Comparison of ENCODE assay signal across 12 mouse cellular contexts in the genomic region with DNA sequence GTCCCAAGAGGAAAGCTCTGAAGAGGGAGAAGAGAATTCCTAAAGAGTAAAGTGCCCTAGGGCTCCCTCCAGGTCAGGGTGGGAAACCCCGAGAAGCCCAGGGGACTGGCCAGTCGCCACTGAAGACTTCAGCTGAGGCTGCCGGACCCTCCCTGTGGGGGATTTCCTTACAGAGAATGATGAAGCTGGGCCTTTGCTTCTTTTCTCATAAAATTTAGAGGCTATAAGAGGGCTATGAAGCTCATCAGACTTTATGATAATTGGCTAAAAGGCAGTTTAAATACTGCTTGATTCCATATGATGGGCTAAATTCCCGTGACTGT.
DNase-seq lines count a peak whose midpoint lies in the region; ATAC-seq lines count a peak whose summit lies in the region.
"Had no signal": no experiment of that assay in that cellular context is flagged by ENCODE, and none has a peak within 500 bp of the region (broad histone marks: within the 10 kb centered on the region; RNA-seq: fewer than 3 reads in every experiment).

No protein-coding gene starts in this region.

- H3K27me3 ChIP-seq in heart, embryonic 11.5 days (ENCODE audit: control insufficient read depth, insufficient read depth, low read length), result no peaks in the 10 kb centered on the region
- no peaks in the 10 kb centered on the region for H3K27me3 ChIP-seq in lung, embryonic 16.5 days (ENCODE audit: control insufficient read depth, insufficient read depth, low read depth, low read length)
- H3K27me3 ChIP-seq in hindbrain, embryonic 16.5 days (replicated peaks; ENCODE audit: control insufficient read depth, insufficient read depth, low read length), result no peaks in the 10 kb centered on the region
- no peaks in the 10 kb centered on the region for H3K27me3 ChIP-seq in stomach, embryonic 15.5 days (replicated peaks)

- no peak overlapping the region for H3K27ac ChIP-seq in heart, embryonic 11.5 days (ENCODE audit: low read depth, low read length)
- peak overlapping the region; percentile 24; the same call in 1 of the 2 replicates for H3K27ac ChIP-seq in lung, embryonic 16.5 days (ENCODE audit: low read length)
- 0 out of 2 replicates have a peak overlapping the region, but pooled peaks have one; percentile 7 for H3K27ac ChIP-seq in hindbrain, embryonic 16.5 days (ENCODE audit: low read depth, low read length)
- H3K27ac ChIP-seq in stomach, embryonic 15.5 days, result 0 out of 2 replicates have a peak overlapping the region, but pooled peaks have one; percentile 35
- H3K27ac ChIP-seq: layer of hippocampus, adult 2 months had no signal

- peaks cover 5% of the 10 kb centered on the region for H3K9me3 ChIP-seq in heart, embryonic 11.5 days (replicated peaks; ENCODE audit: control insufficient read depth, low read length)
- peaks cover 7% of the 10 kb centered on the region; the same call in 1 of the 2 replicates for H3K9me3 ChIP-seq in lung, embryonic 16.5 days (ENCODE audit: control insufficient read depth, low read length)
- 0 out of 2 replicates have a peak, but pooled peaks cover 2% of the 10 kb centered on the region for H3K9me3 ChIP-seq in hindbrain, embryonic 16.5 days (ENCODE audit: control insufficient read depth, low read length)
- no peaks in the 10 kb centered on the region for H3K9me3 ChIP-seq in stomach, embryonic 15.5 days

- ATAC-seq in heart, embryonic 11.5 days (replicated peaks; ENCODE audit: insufficient number of reproducible peaks, low FRiP score, low TSS enrichment), result no peak
- ATAC-seq in lung, embryonic 16.5 days (ENCODE audit: low read depth), result no peak
- ATAC-seq in hindbrain, embryonic 16.5 days, result no peak
- ATAC-seq in stomach, embryonic 15.5 days (ENCODE audit: insufficient read depth, low FRiP score, low read depth), result no peak
- ATAC-seq in frontal cortex, adult (ENCODE audit: low TSS enrichment), result no peak
- ATAC-seq: liver, postnatal 0 days had no signal

- WGBS in heart, embryonic 11.5 days (ENCODE audit: insufficient replicate concordance), result 39% methylated on average over 4 of the region's 4 CpGs
- 14% methylated on average over 4 of the region's 4 CpGs for WGBS in lung, embryonic 16.5 days
- 37% methylated on average over 4 of the region's 4 CpGs for WGBS in hindbrain, embryonic 16.5 days
- 31% methylated on average over 4 of the region's 4 CpGs for WGBS in stomach, embryonic 15.5 days

- H3K4me1 ChIP-seq in heart, embryonic 11.5 days (ENCODE audit: control insufficient read depth, insufficient read depth, low read length), result no peaks in the 10 kb centered on the region
- peaks cover 17% of the 10 kb centered on the region for H3K4me1 ChIP-seq in lung, embryonic 16.5 days (replicated peaks; ENCODE audit: control insufficient read depth, insufficient read depth, low read length)
- peaks cover 3% of the 10 kb centered on the region for H3K4me1 ChIP-seq in hindbrain, embryonic 16.5 days (ENCODE audit: control insufficient read depth, insufficient read depth, low read depth, low read length)
- no peaks in the 10 kb centered on the region for H3K4me1 ChIP-seq in stomach, embryonic 15.5 days

- no peaks in the 10 kb centered on the region for H3K36me3 ChIP-seq in heart, embryonic 11.5 days (ENCODE audit: control insufficient read depth, insufficient read depth, low read length)
- H3K36me3 ChIP-seq in lung, embryonic 16.5 days (ENCODE audit: control insufficient read depth, insufficient read depth, low read length), result no peaks in the 10 kb centered on the region
- no peaks in the 10 kb centered on the region for H3K36me3 ChIP-seq in hindbrain, embryonic 16.5 days (ENCODE audit: control insufficient read depth, insufficient read depth, low read length)
- H3K36me3 ChIP-seq in stomach, embryonic 15.5 days, result no peaks in the 10 kb centered on the region
- H3K36me3 ChIP-seq: G1E had no signal

- no peak overlapping the region for H3K4me3 ChIP-seq in heart, embryonic 11.5 days (ENCODE audit: low read depth, low read length)
- no peak overlapping the region for H3K4me3 ChIP-seq in lung, embryonic 16.5 days (ENCODE audit: low read length)
- no peak overlapping the region for H3K4me3 ChIP-seq in hindbrain, embryonic 16.5 days (ENCODE audit: low read length)
- no peak overlapping the region for H3K4me3 ChIP-seq in stomach, embryonic 15.5 days (replicated peaks)
- H3K4me3 ChIP-seq: layer of hippocampus, adult 2 months had no signal

- no peak overlapping the region for H3K4me2 ChIP-seq in heart, embryonic 11.5 days
- H3K4me2 ChIP-seq in lung, embryonic 16.5 days (ENCODE audit: low read depth, low read length), result no peak overlapping the region
- H3K4me2 ChIP-seq in hindbrain, embryonic 16.5 days (ENCODE audit: low read length), result no peak overlapping the region
- no peak overlapping the region for H3K4me2 ChIP-seq in stomach, embryonic 15.5 days

- H3K9ac ChIP-seq in heart, embryonic 11.5 days (ENCODE audit: low read depth, low read length), result no peak overlapping the region
- no peak overlapping the region for H3K9ac ChIP-seq in lung, embryonic 16.5 days (ENCODE audit: low read length)
- H3K9ac ChIP-seq in hindbrain, embryonic 16.5 days (ENCODE audit: low read depth, low read length), result no peak overlapping the region
- H3K9ac ChIP-seq in stomach, embryonic 15.5 days, result no peak overlapping the region
- H3K9ac ChIP-seq: liver, postnatal 0 days had no signal

- DNase-seq in heart, postnatal 4 days, result peak; percentile 9
- no peak for DNase-seq in lung, adult 18-20 months
- DNase-seq in urinary bladder, adult 18-20 months (ENCODE audit: low spot score in 2 of 2), result no peak
- DNase-seq: adrenal gland, postnatal 14 days; liver, postnatal 0 days had no signal
